9 mouse cellular contexts compared by ENCODE assay signal in genomic region chr15:99139669-99140068, GRCm38 (mm10). TPM values are rescaled to one million over a fixed set of nuclear protein-coding genes. Genes with fewer than 3 reads are reported as not detected.
DNase-seq lines count a peak whose midpoint lies in the region; ATAC-seq and TF ChIP-seq lines count a peak whose summit lies in the region.
"Had no signal": no experiment of that assay in that cellular context is flagged by ENCODE, and none has a peak within 500 bp of the region (broad histone marks: within the 10 kb centered on the region; RNA-seq: fewer than 3 reads in every experiment).

No protein-coding gene starts in this region.

- no peak for DNase-seq in cerebellum, adult 11-12 months
- DNase-seq in testis, postnatal 10 days (ENCODE audit: low spot score) = peak; percentile 71
- no peak for DNase-seq in testis, postnatal 14 days (ENCODE audit: low spot score)
- DNase-seq in embryonic facial prominence, embryonic 10.5 days (ENCODE audit: low spot score) = peak; percentile 64
- no peak for DNase-seq in liver, embryonic 14.5 days (ENCODE audit: low read depth in 3 of 3, low spot score in 3 of 3)
- peak; percentile 46 for DNase-seq in thymus, postnatal 14 days

- H3K27ac ChIP-seq in embryonic facial prominence, embryonic 10.5 days (replicated peaks) = peak overlapping the region; percentile 24; the same call in 1 of the 2 replicates
- no peak overlapping the region for H3K27ac ChIP-seq in liver, embryonic 14.5 days

- ATAC-seq in cerebellum, adult (ENCODE audit: insufficient number of reproducible peaks, low FRiP score, low TSS enrichment) = 0 out of 2 replicates have a peak, but pooled peaks have one; percentile 52
- ATAC-seq in hematopoietic stem cell, adult 5-6 weeks (replicated peaks in 1 of 2; ENCODE audit: insufficient read depth in 1 of 2, low FRiP score in 2 of 2, low TSS enrichment in 1 of 2, low read depth in 1 of 2, poor library complexity in 2 of 2, severe bottlenecking in 2 of 2) = peak; percentile 51 to 56; a peak in 1 of 4 replicates
- peak; percentile 32; the same call in 1 of the 2 replicates for ATAC-seq in liver, embryonic 14.5 days (ENCODE audit: insufficient read depth)

- peaks cover 67% of the 10 kb centered on the region for H3K36me3 ChIP-seq in embryonic facial prominence, embryonic 10.5 days (replicated peaks)
- H3K36me3 ChIP-seq in liver, embryonic 14.5 days (replicated peaks; ENCODE audit: control insufficient read depth, insufficient read depth, low read depth) = no peaks in the 10 kb centered on the region
- H3K36me3 ChIP-seq: G1E had no signal

- H3K4me2 ChIP-seq in liver, embryonic 14.5 days (ENCODE audit: low read depth) = no peak overlapping the region

- no peak overlapping the region for H3K9ac ChIP-seq in liver, embryonic 14.5 days (replicated peaks)

- H3K9me3 ChIP-seq in embryonic facial prominence, embryonic 10.5 days = peaks cover 7% of the 10 kb centered on the region
- H3K9me3 ChIP-seq in liver, embryonic 14.5 days (ENCODE audit: control insufficient read depth, low read length) = no peaks in the 10 kb centered on the region; the same call in 1 of the 2 replicates
- H3K9me3 ChIP-seq: G1E had no signal

- TF ChIP-seq EP300 in liver, embryonic 14.5 days (IDR thresholded peaks at IDR 0.05; ENCODE audit: low read depth) = no peak

- whole genome bisulfite sequencing in embryonic facial prominence, embryonic 10.5 days = 64% methylated on average over 6 of the region's 6 CpGs
- WGBS in liver, embryonic 14.5 days (ENCODE audit: insufficient replicate concordance) = 59% methylated on average over 6 of the region's 6 CpGs

- no peak overlapping the region for H3K4me3 ChIP-seq in embryonic facial prominence, embryonic 10.5 days
- no peak overlapping the region for H3K4me3 ChIP-seq in liver, embryonic 14.5 days (ENCODE audit: insufficient read depth in 1 of 2, low read depth in 2 of 2, low read length in 2 of 2)

- TF ChIP-seq CTCF in liver, embryonic 14.5 days (IDR thresholded peaks at IDR 0.05; ENCODE audit: low read depth) = peak; percentile 82

- no peaks in the 10 kb centered on the region for H3K27me3 ChIP-seq in embryonic facial prominence, embryonic 10.5 days (replicated peaks; ENCODE audit: low read depth, poor library complexity, severe bottlenecking)
- H3K27me3 ChIP-seq in liver, embryonic 14.5 days (ENCODE audit: control insufficient read depth, insufficient read depth, low read length) = no peaks in the 10 kb centered on the region

- peaks cover 18% of the 10 kb centered on the region for H3K4me1 ChIP-seq in embryonic facial prominence, embryonic 10.5 days
- peaks cover 0 to 12% of the 10 kb centered on the region in 2 experiments; a peak in 2 of 4 replicates for H3K4me1 ChIP-seq in liver, embryonic 14.5 days (replicated peaks; ENCODE audit: control insufficient read depth in 2 of 2, insufficient read depth in 2 of 2, low read length in 1 of 2)

RNA-seq across cellular contexts. Expression of gene Spats2, which starts 14.0 kb away (rescaled TPM):
- polyA plus RNA-seq in embryonic facial prominence, embryonic 10.5 days (2016; fragmentation: Nextera tagmentation; extraction: Ambion mirVana) = 60.1 and 62.1 TPM in 2 replicates
- 0.25 TPM in 1 of 2 replicates, not detected in the other for total RNA-seq in hematopoietic stem cell, adult 5-6 weeks (2017)
- 6.5 and 7.7 TPM in 2 replicates for polyA plus RNA-seq in liver, embryonic 14.5 days (2012; rRNA removed)
- polyA plus RNA-seq in liver, embryonic 14.5 days (2014; fragmentation: Nextera tagmentation; extraction: Ambion mirVana) = 6.7 and 8.4 TPM in 2 replicates
- polyA plus RNA-seq: G1E had no signal

RNA-seq across cellular contexts. Expression of gene Dnajc22, which starts 46.7 kb away (rescaled TPM):
- 1.1 and 1.6 TPM in 2 replicates for polyA plus RNA-seq in embryonic facial prominence, embryonic 10.5 days (2016; fragmentation: Nextera tagmentation; extraction: Ambion mirVana)
- total RNA-seq in hematopoietic stem cell, adult 5-6 weeks (2017) = not detected in 2 replicates
- polyA plus RNA-seq in liver, embryonic 14.5 days (2012; rRNA removed) = 11.4 and 12.1 TPM in 2 replicates
- polyA plus RNA-seq in liver, embryonic 14.5 days (2014; fragmentation: Nextera tagmentation; extraction: Ambion mirVana) = 10.9 and 11.6 TPM in 2 replicates
- polyA plus RNA-seq: G1E had no signal

RNA-seq across cellular contexts. Expression of gene C1ql4, which starts 52.1 kb away (rescaled TPM):
- 0.36 and 0.52 TPM in 2 replicates for polyA plus RNA-seq in embryonic facial prominence, embryonic 10.5 days (2016; fragmentation: Nextera tagmentation; extraction: Ambion mirVana)
- not detected in 2 replicates for total RNA-seq in hematopoietic stem cell, adult 5-6 weeks (2017)
- not detected in 2 replicates for polyA plus RNA-seq in liver, embryonic 14.5 days (2012; rRNA removed)
- polyA plus RNA-seq in liver, embryonic 14.5 days (2014; fragmentation: Nextera tagmentation; extraction: Ambion mirVana) = not detected in 2 replicates
- total RNA-seq: G1E had no signal
- polyA plus RNA-seq: G1E had no signal

Comparison
In these comparisons a context has a peak if more than half of its experiments do, and no peak if none do; other contexts are left out.
1. DNase-seq: peak in testis, postnatal 10 days (single experiment), embryonic facial prominence, embryonic 10.5 days (single experiment) and thymus, postnatal 14 days (single experiment); none in cerebellum, adult 11-12 months (single experiment), testis, postnatal 14 days (single experiment) and liver, embryonic 14.5 days (0 of 3).
2. Peak in every context shown above with its lines, with median percentiles within 50 percentile points of each other: ATAC-seq.